Mouse (Mus musculus) testis, adult 2 months (tissue): ENCODE measurements around the gene Ranbp6.

Source experiments
- CTCF ChIP-seq: fragments of 200-500 bp; IDR thresholded peaks from 2 replicates; pipeline ENCODE4 v1.5.1; 2012; ENCODE audit warnings: low read depth, mild to moderate bottlenecking, inconsistent platforms, low read length, moderate library complexity; ENCODE audit not compliant: control insufficient read depth, insufficient read depth, insufficient replicate concordance
- POLR2A ChIP-seq: fragments of 200-500 bp; IDR thresholded peaks from 2 replicates; pipeline ENCODE4 v1.6.1; 2012; ENCODE audit warnings: low read depth, mild to moderate bottlenecking, inconsistent platforms, low read length, moderate library complexity; ENCODE audit not compliant: control insufficient read depth

- no peak for TF ChIP-seq CTCF
- no peak for TF ChIP-seq POLR2A
Measured at GRCm38 (mm10) chr19:29842973-29843372, 30.2 kb upstream of the Ranbp6 start.
